Mouse (Mus musculus) adrenal gland, adult 2 months (tissue): ENCODE measurements around the gene Galt. TPM values are rescaled to one million over a fixed set of nuclear protein-coding genes. Genes with fewer than 3 reads are reported as not detected.
"Not testable (repeated sequence)": the region's sequence is repeated elsewhere in the genome, so short reads cannot be mapped to it uniquely, and the experiment has no call there.

Experiments
- DNase-seq: peaks from one replicate; pipeline ENCODE4 v3.0.0; 2021
- polyA plus RNA-seq: library from polyadenylated mRNA; depleted of rRNA; stranded (reverse); fragments of >200 nt; gene quantifications from 2 replicates; pipeline ENCODE4 v1.2.3, GENCODE M21; 2012
- total RNA-seq, 2 experiments: library from RNA; stranded (reverse); gene quantifications; 2 replicates each; pipeline ENCODE4 v1.2.3; 2021

Gene Galt
- total and polyA plus RNA-seq, 3 experiments: 42.9 to 117 (median 43.3) TPM

GRCm38 (mm10) chr4:41740380-41741157, 14.5 kb upstream of the Galt start:
- no peak for DNase-seq

DNA sequence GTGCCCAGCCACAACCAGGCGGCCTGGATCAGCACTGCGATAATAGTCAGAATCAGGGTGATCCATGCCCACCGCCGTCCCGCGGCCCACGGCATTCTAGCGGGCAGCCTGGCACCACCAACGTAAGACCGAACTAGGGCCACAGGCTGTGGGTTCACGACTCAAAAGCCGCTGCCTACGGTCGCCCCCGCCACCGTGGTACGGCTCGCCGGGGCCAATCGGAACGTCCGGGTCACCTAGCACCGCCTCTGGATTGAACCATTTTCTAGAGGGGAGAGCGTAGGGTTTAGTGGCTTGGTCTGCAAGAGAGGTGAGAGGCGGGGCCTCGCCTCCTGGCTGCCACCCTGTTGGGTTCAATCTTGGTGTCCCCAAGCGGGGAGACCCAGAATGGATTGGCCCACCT, 13.9 kb upstream of the Galt start:
- DNase-seq: peak; percentile 98

- no peak for DNase-seq
These were observed 10.9 kb upstream of the Galt start for GRCm38 (mm10) chr4:41744131-41744530.

- DNase-seq: no peak
These were observed 10.0 kb upstream of the Galt start for GRCm38 (mm10) chr4:41745021-41745420.

DNA sequence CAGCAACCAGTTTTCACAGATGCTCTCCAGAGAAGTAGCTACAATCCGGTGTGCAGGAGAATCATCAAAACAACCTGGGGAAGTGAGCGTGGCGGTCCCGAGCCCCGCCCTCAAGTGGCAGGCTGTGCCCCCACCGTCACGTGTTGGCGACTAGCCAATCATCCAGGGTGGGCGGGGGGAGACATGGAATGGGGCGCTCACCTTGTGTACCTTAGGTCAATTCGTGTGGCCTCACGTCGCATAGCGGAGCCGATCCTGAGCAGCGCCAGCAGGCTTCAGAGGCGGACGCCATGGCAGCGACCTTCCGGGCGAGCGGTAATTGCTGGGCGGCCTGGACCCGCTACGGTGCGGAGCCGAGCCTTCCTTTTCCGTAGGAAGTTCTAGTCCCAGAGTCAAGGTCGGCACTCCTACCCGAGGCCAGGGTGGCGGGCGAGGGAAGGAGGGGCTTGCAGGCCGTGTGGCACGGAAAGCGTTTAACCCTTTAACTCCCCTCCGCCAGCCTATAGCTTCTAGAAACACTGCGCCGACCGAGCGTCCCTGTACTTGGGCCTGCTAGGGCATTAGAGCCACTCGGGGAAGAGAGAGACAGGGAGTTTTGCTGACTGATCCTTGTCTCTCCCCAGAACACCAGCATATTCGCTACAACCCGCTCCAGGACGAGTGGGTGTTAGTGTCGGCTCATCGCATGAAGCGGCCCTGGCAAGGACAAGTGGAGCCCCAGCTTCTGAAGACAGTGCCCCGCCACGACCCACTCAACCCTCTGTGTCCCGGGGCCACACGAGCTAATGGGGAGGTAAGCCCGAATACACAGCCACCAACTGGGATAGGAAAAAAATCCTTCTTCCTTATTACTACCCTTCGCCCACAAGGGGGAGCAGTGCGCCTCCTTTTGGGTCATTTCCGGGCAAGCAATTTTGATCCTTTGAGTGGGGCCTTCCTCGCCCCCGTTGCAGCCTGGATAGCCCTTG, 594 bp downstream of the Galt start, which contains the start of gene Sigmar1:
TSS of gene Sigmar1 (minus strand) at position 820 of the 968 bp plus-strand sequence.
- DNase-seq: peak; percentile 93

GRCm38 (mm10) chr4:41756440-41756839, 1.4 kb downstream of the Galt start:
- DNase-seq: no peak

- no peak for DNase-seq
These were observed 2.3 kb downstream of the Galt start for GRCm38 (mm10) chr4:41757321-41757720.

GRCm38 (mm10) chr4:41758021-41758420, 3.0 kb downstream of the Galt start:
- DNase-seq: peak; percentile 47

DNA sequence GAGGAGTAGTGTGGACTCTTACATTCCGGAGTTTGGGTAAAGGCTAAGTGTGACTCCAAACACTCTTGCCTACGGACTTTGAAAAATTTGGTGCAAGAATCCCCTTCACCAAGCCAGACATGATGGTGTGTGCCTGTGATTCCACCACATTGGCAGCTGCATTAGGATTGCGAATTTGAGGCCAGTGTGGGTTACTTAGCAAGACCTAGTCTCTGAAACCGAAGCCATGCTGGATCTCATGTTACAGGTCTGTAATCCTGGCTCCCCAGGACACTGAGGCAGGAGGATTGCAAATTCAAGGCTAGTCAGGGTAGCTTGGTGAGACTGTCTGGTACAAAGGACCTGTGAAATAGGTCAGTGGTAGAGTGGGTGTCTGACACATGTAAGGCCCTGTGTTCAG, 3.7 kb downstream of the Galt start:
- DNase-seq: no peak

- DNase-seq: peak; percentile 71
These were observed 4.2 kb downstream of the Galt start for GRCm38 (mm10) chr4:41759206-41759605.

- DNase-seq: peak; percentile 37
These were observed 4.7 kb downstream of the Galt start for GRCm38 (mm10) chr4:41759656-41760287.

- DNase-seq: peak; percentile 96
These were observed 5.3 kb downstream of the Galt start for GRCm38 (mm10) chr4:41760288-41760721.

DNA sequence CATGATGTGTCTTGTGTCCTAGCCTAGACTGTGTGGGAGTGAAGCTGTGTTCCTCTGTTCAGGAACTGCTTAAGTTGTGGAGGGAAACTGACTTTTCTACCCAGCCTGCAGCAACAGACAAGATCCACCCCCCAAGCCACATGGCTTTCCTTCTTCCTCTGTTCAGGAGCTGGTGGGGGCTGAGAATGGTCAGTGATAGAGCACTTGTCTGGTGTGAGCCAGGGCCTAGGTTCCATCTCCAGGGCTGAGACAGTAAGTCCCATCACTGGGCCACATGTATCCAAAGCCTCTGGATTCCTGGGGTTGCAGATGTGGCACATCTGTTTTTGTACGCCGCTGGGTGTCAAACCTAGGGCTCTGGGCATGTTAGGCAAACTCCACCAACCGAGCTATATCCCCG, 5.9 kb downstream of the Galt start:
- DNase-seq: no peak

- DNase-seq: no peak
These were observed 6.7 kb downstream of the Galt start for GRCm38 (mm10) chr4:41761680-41762079.

GRCm38 (mm10) chr4:41762099-41762687, 7.2 kb downstream of the Galt start:
- DNase-seq: no peak

DNA sequence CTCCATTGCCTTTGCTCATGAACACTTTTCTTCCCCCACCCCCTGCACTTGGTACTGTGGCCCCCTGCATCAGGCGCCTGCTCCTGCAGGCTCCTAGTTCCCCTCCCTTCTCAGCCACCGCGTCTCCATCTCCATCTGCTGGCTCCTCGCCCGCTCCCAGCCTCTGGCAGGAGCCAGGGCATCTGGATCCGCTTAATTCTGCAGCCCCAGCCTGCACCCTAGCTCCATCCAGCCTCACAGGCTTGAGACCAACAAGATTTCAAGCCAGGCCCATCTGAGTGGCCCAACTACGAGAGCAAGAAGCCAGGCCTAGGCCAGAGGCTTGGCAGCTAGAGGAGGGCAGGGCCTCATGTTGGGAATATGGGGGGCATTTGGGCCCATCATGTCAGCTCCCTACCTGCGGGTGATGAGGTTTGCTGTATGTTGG, 7.7 kb downstream of the Galt start:
- DNase-seq: peak; percentile 47

DNA sequence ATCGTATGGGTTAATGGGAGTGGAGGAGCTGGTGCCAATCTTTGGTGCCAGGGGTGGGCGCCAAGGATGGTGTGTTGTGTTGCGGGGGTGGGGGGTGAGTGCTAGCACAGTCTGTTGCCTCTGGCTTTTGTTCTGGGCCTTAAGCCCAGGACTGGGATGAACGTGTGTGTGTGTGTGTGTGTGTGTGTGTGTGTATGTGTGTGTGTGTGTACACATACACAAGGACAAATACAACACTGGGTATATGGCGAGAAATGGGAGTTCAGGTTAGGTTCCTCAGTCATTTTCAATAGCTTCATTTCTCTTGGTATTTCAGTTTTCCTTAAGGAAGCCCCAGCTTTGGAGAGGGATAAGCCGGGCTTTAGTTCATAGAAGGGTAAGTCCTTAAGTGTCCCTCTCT, 8.1 kb downstream of the Galt start:
- DNase-seq: not testable (repeated sequence)

GRCm38 (mm10) chr4:41767301-41767700, 12.3 kb downstream of the Galt start:
- DNase-seq: not testable (repeated sequence)

- not testable (repeated sequence) for DNase-seq
These were observed 17.9 kb downstream of the Galt start for GRCm38 (mm10) chr4:41772946-41773345.

DNA sequence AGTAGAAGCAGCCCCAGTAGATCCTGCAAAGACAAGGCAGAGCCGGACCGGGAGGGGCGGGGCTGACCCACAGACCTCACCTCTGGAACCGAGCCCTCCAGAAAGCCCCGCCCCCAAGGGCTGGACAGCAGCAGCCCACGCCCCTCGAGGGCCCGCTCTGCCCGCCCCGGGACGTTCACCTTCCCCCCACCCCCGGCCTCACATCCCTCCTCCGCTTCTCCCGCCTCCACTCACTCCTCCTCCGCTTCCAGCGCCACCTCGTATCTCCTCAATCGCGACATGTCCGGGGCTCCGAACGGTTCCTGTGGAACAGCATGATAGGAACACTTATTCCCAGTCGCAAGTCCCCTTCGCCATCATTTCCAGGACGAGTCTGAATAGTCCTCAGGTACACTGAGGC, 18.5 kb downstream of the Galt start:
- peak; percentile 91 for DNase-seq

DNA sequence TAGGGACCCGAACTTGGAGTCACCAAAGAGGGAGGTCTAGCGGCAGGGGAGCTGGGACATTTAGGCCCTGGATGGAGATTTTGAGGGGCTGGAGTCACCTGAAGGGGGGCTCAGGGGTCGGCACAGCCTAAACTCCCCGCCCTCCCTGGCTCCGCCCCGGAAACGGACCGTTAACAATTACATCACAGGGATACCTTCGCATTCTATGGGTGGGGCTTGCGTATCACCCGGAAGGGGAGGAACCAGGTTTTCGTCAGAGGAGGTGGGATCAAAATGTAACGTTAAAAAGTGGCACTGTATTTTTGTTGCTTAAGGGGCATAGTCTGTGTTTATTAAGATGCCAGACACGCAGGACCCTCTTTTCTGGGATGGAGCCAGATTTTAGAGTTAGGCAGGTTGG, 19.0 kb downstream of the Galt start, which contains the start of gene Ccl27a:
TSS of gene Ccl27a (minus strand) at position 246 of the 400 bp plus-strand sequence.
- DNase-seq: peak; percentile 92

- not testable (repeated sequence) for DNase-seq
These were observed 19.5 kb downstream of the Galt start for GRCm38 (mm10) chr4:41774506-41774905.
